Mouse (Mus musculus): ENCODE results near the gene Sdhaf2.

Sdhaf2 gene

DNA sequence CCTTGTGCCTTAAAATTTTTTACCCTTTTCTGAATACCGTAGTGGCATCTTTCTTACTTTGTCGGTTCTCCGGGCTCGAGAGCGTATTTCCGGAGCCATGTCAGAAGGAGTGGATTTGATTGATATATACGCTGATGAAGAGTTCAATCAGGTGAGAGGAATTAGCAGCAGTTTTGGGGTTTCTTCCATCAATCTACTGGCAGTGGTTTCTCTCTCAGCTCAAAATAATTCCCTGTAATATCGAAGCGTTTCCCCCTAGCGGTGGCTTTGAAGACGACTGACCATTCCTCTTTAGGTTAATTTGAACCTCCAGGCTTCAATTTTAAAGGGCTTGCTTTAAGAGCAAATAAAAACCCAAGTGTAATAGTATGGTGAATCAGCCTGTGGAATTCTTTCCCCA, at the start of gene Sdhaf2:
Gene Sdhaf2, minus strand, starts transcription at position 233 of the 400 bp plus-strand sequence.
- no peak for TF ChIP-seq GATA4 (IDR thresholded peaks at IDR 0.05; ENCODE audit: insufficient replicate concordance, low read length)

DNA sequence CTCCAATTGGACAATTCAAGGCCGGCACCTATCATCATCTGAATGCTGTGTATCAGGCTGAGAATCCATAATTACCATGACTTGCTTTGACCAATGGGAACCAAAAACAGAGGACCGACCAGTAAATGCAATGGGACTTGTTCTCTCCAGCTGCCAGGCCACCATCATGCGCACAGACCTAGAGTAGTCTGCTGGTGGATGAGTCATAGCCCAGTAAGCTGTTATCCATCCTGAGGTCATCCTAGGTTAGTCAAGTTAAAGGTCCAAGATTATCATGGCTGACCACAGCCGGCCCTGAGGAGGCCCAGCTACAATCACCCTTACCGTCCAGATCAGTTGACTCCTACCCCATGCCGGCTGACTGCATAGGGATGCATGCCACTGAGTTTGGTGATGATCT, 43.7 kb upstream of the Sdhaf2 start:
- TF ChIP-seq GATA4 (IDR thresholded peaks at IDR 0.05; ENCODE audit: insufficient replicate concordance, low read length): no peak

DNA sequence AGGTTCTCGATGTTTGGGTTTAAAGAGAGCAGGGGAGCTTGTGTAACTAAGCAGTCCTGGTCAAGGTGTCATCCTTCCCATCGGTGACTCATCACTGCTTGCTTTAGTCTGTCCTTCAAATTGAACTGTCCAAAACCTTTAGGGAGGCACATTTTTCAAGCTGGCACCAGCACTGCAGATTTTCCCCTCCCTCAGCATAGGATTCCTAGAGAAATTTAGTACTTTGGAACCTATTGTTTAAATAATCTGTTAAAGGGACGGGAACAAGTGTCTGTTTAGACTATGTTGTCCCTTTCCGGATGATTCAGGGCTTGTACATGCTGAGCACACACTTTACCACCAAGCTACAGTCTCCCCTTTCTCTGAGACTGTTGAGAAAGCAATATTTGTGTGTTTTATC, 39.3 kb upstream of the Sdhaf2 start:
- no peak; the same call in 1 of the 2 replicates for TF ChIP-seq GATA4 (IDR thresholded peaks at IDR 0.05; ENCODE audit: insufficient replicate concordance, low read length)

DNA sequence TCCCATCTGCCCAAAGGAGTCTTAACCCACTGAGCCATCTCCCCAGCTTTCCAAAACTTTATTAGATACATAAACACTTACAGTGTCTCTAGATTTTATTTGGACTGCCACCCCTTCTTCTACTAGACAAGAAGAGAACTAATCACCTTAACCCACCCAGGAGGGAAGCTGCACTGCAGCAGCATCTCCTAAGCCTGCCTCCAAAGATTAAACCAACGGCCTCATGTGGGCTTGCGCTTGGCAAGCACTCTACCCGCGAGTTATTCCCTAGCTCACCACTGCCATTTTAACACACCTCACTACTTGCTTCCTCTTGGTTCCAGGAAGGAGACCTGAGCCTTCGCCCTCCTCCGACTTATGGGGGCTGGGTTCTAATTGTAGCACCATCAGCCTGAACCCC, 38.3 kb upstream of the Sdhaf2 start:
- TF ChIP-seq GATA4 (IDR thresholded peaks at IDR 0.05; ENCODE audit: insufficient replicate concordance, low read length): no peak

DNA sequence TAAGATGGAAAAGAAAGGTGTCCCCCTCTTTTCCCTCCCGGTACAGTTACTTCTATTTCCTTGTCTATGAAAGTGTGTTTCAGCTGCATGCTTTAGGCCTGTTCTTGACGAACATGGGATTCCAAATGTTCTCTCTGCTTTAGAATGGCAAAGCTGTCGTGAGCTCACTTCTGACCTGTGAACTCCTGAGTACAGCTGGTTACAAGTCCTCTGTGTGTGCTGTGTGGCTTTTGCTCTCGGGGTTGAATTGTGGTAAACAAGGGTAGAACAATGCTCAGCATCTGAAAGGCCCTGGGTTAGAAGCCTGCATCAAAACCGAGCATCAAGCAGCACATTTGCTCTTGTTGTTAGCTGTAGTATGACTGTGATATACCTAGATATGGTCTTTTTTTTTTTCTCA, 36.4 kb upstream of the Sdhaf2 start:
- no peak for TF ChIP-seq GATA4 (IDR thresholded peaks at IDR 0.05; ENCODE audit: insufficient replicate concordance, low read length)

DNA sequence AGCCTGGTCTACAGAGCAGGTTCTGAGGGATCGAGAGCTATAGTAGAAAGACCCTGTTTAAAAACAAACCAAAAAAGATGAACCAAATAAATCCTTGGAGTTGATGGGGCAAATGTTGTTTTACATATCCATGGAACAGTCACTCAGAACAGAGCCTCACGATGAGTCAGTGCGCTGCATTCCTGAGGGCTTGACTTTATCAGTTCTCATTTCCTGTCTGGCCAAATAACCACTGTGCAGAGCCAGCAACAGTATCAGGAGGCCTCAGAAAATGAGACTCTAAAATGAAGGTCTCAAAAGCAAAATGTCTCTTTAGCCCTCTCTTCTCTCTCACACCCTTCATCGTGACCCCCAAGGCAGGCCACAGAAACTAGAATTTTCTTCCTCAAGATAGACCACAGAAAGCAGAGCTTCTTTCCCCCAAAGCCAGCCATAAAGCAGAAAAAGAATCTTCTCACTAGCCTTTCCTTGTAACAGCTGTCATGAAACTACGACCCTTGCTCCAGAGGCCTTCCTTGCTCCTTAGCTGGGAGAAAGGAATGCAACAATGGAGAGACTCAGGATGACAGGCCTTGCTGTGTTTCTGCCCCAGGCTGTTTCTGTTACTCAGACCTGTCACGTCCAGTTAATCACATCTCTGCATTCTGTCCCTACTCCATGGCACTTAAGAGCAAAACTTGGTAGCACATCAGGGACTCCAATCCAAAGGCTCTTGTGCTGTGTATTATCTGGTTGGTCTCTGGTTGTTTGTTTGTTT, 35.8 kb upstream of the Sdhaf2 start:
- peak; percentile 72; the same call in 1 of the 2 replicates for TF ChIP-seq GATA4 (IDR thresholded peaks at IDR 0.05; ENCODE audit: insufficient replicate concordance, low read length)

DNA sequence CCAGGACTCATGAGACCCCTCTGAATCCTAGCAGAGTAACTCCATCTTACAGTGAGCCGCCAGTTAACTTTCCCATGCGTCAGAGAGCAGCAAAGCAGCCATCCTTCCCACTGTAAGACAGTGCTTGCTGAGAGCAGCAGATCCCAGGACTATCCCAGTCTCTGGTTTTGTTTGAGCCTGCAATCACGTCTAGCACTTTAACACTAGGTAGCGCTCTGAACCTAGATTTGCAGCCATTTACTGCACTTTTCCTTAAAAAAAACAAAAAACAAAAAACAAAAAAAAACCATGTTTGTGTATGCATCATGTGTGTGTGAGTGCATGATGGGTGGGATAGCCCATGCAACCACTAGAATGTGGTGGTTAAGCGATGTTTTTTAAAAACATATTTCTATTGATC, 34.2 kb upstream of the Sdhaf2 start:
- no peak for TF ChIP-seq GATA4 (IDR thresholded peaks at IDR 0.05; ENCODE audit: insufficient replicate concordance, low read length)

DNA sequence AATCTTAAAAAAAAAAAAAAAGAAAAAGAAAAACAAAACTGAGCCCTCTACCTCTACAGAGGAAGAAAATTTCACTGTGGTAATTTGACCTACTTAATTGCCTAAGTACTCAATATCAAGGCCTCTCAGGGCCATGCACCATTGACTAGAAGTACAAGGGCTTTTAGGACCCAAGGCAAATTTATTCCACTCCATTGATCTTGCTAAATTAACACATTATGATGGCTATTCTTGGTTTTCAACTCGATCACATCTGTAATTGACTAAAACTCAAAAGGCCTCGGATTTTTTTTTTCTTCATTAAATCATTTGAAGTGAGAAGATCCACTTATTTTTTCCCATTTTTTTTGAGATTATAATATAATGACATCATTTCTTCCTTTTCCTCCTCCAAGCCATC, 31.5 kb upstream of the Sdhaf2 start:
- no peak for TF ChIP-seq GATA4 (IDR thresholded peaks at IDR 0.05; ENCODE audit: insufficient replicate concordance, low read length)

DNA sequence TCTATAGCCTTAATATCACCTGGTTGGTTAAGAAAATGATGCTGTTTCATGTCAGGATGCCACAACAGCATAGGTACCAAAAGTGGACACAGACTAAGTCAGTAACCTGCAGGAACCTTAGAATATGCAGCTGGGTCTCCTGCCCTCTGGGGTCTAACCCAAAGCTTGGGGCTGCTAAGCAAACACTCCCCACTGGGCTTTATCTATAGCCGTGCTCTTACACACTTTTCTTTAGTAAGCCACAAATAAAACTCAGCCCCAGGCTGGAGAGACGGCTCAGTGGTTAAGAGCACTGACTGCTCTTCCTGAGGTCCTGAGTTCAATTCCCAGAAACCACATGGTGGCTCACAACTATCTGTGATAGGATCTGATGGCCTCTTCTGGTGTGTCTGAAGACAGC, 31.1 kb upstream of the Sdhaf2 start:
- TF ChIP-seq GATA4 (IDR thresholded peaks at IDR 0.05; ENCODE audit: insufficient replicate concordance, low read length): no peak

DNA sequence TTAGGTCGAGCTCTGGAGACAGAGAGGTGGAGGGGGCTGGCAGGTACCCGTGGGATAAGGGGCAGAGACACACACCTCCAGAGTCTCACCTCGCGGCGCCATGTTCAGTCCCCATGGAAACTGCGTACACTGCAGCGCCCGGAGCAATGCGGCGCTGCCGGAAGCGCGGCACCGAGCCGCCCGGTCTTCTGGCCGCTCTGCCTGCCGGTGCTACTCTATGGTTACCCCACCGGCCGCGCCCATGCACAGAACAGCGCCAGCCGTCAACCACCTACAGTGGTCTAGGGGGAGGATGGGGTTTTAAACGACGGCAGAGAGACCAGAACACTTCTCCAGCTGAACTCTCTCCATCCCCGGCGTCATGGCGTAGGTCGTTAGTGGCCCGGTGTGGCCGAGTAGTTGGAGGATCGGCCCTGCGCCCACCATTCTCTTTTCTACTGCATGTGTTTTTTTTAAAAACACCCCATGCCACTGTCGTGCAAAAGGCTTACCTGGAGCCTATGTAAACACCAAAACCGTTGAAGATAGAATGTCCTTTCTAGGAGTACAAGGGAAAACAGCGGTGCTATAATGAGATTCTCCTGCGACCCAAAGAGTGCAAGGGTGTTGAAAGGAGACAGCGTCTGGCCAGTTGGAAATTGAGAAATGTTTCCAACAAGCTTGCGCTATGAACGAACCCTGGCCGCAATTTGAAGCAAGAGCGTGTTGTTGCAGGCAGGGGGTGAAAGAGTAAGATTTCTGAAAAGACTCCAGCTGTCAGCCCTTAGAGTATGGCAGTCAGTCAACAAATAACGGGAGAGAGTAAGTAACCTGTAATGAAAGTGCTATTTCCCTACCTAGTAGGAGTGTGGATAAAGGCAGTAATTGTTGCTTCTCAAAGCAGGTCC, 29.9 kb upstream of the Sdhaf2 start, which contains the start of gene Tmem216:
Gene Tmem216, minus strand, starts transcription at position 615 of the 887 bp plus-strand sequence.
- TF ChIP-seq GATA4 (IDR thresholded peaks at IDR 0.05; ENCODE audit: insufficient replicate concordance, low read length): no peak; the same call in 1 of the 2 replicates

DNA sequence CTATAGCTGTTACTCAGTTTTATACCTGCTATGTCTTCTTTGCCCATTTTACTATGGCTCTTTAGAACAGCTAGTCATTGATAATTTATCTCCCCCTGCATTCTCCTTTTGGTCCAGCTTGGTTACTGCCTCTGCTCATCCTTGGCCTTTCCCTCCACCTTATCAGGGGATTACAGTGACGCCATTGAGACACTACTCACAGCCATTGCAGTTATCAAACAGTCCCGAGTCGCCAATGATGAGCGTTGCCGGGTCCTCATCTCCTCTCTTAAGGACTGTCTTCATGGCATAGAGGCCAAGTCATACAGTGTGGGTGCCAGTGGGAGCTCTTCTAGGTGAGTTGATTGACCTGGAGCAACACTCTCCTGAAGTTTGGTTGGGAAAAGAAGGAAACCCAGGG, 13.5 kb upstream of the Sdhaf2 start:
- TF ChIP-seq GATA4 (IDR thresholded peaks at IDR 0.05; ENCODE audit: insufficient replicate concordance, low read length): no peak

DNA sequence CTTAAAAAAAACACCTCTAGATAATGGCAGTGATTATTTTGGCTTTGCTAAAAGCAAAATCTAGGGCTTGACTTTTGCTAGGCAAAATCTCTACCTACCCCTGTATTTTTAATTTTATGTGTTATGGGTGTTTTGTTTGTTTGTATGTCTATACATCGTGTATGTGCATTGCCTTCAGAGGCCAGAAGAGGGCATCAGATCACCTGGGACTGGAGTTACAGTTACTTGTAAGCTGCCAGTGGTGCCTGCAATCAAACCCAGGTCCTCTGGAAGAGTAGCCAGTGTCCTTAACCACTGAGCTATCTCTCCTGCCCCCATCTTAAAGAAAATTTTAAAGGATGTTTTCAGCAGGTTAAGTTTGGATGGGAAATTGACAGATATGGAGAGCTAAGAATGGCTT, 4.1 kb upstream of the Sdhaf2 start:
- TF ChIP-seq GATA4 (IDR thresholded peaks at IDR 0.05; ENCODE audit: insufficient replicate concordance, low read length): no peak

DNA sequence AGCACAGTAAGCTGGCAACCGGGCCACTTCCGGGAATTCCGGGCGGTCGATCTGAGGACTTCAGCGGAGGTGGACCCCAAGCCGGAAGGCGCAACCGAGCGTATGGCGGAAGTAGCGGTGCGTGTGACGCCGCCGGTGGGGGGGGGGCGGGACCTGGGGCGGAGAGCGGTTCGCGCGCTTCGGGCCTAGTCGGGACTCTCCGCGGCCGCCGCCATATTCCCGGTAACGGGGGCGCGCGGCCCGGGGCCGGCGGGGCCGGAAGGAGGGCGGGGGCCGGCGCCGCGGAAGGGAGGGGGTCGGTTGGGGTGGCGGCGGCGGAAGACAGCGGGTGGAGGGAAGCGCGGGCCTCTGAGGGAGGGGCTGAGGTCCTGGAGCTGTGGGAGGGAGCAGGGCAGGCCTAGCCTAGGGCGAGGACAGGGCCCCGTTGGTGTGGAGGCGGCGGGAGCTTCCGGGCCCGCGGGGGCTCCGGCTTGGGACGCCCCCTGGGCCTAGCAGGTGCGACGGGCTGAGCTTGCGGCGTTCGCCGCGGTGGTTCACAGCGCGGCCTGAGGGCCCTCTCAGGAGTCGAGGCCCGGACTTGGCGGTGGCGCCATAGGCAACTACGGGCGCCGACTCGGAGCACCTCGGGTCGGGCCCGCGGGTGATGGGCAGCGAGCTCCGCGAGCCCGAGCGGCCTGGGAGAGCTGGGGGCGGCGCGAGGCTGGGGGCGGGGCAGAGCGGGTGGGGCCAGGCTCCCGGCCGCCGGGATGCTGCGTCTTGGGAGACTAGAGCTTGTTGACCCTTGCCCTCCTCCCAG, 638 bp downstream of the Sdhaf2 start, which contains the start of gene Cpsf7:
Gene Cpsf7, plus strand, starts transcription at position 161 of the 796 bp plus-strand sequence.
- TF ChIP-seq GATA4 (IDR thresholded peaks at IDR 0.05; ENCODE audit: insufficient replicate concordance, low read length): no peak

DNA sequence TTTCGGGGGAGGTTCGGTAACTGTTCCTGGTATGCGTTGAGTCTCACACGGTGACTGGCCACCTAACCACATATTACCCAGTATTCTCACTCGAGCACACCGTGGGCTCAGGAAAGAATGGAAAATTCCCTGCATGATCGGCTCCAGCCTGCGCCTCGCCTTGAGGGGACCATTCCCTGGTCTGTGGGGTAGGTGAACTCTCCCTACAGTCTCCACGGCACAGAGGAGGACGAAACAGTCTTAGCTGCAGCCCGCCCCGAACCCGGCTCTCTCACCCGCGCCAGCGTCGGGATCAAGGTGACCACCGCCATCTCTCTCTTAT, 1.2 kb downstream of the Sdhaf2 start:
- no peak for TF ChIP-seq GATA4 (IDR thresholded peaks at IDR 0.05; ENCODE audit: insufficient replicate concordance, low read length)

DNA sequence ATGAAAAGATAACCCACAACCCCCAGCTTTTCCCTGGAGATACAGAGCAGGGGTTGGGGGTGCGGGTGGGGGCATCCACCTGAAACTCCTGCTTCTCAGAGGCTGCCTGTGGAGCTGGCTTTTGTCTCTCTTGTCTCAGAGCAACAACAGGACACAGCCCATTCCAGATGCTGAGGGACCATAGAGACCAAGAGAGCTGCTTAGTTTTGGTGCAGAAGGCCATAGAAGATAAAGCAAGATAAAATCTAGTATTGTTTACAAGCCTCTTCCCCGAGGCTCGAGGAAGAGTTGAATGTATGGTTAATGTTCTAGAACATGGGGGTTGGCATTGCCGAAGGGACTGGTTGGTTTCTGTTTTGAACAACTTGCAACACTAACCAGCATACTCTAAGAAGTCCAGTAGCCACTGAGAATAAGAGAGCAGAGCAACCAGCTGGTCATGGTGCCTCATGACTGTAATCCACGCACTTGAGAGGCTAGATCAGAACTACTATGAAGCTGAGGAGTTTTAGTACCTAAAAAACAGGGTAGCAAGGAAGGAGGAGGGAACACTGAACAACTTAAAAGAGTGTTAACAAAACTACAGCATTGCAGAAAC, 2.4 kb downstream of the Sdhaf2 start:
- TF ChIP-seq GATA4 (IDR thresholded peaks at IDR 0.05; ENCODE audit: insufficient replicate concordance, low read length): no peak
